Mouse (Mus musculus): Measurements from ENCODE around the gene Lce6a.
A peak's percentile ranks its signal among the peaks of the same experiment; 100 is the strongest.

Gene Lce6a

DNA sequence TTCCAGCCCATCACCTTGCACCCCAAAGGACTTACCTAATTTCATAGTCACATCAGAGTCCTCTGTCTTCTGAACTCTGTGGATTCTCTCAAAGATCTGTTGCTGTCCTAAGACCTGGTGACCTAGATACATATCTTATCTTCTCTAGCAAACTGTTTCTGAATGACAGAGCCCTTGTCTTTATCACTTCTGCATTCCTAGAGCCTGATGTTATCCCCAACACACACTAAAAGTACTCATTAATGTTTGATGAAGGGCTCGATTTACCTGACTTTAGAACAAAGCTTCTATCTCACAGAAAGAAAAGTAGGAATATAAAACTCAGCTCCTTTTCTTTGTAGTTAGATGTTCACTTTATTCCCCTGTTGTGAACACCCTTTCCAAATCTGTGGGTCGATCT lies at the start of gene Lce6a:
TSS of gene Lce6a (minus strand) at position 101 of the 400 bp plus-strand sequence.
- no peak for DNase-seq

DNA sequence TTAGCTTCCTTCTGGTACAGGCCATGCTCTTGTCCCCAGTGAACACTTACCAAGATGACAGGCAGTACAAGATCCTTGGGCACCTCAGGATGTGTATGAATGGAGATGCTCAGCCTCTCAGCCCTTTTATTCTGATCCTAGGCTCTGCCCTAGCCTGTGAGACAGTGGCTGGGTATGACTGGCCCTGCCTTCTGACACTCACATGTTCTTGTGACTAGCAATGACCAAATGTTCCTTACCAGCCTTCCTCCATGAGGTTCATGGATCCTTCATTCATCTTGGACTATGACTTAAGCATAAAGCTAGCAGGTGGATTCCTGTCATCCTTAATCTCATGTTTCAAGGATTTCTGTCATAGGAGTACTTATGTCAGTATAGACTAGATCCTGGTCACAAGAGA lies 48.8 kb upstream of the Lce6a start, which contains the start of gene Lce1a2:
TSS of gene Lce1a2 (minus strand) at position 101 of the 400 bp plus-strand sequence.
- no peak for DNase-seq

DNA sequence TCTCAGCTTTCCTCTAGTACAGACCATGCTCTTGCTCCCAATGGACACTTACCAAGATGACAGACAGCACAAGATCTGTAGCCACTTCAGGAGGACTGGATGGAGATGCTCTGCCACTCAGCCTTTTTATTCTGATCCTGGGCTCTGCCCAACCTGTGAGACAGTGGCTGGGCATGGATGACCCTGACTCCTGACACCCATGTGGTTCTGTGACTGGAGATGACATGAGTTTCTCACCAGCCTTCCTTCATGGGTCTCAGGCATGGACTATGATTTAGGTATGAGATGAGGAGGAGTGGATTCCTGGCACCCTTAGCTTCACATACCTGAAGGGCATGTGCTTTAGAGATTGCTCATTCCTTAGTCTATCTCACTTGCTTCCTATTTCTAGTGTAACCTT lies 35.4 kb upstream of the Lce6a start, which contains the start of gene Lce1b:
TSS of gene Lce1b (minus strand) at position 101 of the 400 bp plus-strand sequence.
- no peak for DNase-seq

DNA sequence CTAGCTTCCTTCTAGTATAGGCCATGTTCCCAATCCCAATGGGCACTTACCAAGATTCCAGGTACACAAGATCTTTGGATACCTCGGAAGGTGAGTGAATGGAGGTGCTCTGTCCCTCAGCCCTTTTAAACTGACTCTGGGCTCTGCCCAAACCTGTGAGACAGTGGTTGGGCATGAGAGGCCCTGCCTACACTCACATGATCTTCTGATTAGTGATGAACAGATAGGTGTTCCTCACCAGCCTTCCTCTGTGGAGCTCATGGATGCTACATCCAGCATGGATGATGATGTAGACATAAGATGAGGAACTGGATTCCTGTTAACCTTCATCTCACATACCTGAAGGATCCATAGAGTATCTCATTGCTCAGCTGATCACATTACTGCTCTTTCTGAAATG lies 26.7 kb upstream of the Lce6a start, which contains the start of gene Lce1a1:
TSS of gene Lce1a1 (minus strand) at position 101 of the 400 bp plus-strand sequence.
- no peak for DNase-seq

DNA sequence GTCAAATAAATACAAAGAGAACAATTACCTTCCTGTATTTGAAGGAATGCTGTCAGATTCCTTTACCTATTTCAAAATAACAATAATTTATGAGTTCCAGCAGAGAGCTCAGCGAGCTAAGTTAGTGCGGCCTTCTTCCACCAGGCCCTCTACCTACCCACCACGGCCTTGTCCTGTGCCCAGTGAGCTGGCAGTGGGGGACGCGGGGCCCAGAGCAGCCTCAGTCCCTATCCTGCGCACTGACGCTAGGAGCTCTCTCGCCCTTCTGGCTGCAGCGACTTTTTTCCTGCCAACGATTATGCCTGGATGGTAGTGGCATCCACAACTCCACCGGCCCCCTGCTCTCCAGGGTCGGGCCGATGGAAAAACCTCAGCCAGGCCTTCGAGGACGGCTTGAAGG lies 18.4 kb upstream of the Lce6a start:
- no peak for DNase-seq

DNA sequence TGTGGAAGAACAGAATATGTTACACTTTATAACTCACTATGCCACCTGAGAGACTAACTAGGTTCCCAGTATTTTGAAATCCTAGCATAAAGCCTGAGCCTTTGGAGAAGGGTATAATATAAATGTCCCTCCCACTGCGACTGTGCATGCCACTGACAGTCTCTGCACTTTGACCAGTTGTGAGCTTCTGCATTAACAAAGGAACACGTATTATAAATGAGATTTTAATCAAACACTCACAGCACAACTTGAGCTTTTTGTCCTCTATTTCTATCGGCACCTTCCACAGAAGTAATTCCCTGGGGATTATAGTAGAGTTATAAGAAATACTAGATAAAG lies 17.2 kb upstream of the Lce6a start:
- DNase-seq = no peak

DNA sequence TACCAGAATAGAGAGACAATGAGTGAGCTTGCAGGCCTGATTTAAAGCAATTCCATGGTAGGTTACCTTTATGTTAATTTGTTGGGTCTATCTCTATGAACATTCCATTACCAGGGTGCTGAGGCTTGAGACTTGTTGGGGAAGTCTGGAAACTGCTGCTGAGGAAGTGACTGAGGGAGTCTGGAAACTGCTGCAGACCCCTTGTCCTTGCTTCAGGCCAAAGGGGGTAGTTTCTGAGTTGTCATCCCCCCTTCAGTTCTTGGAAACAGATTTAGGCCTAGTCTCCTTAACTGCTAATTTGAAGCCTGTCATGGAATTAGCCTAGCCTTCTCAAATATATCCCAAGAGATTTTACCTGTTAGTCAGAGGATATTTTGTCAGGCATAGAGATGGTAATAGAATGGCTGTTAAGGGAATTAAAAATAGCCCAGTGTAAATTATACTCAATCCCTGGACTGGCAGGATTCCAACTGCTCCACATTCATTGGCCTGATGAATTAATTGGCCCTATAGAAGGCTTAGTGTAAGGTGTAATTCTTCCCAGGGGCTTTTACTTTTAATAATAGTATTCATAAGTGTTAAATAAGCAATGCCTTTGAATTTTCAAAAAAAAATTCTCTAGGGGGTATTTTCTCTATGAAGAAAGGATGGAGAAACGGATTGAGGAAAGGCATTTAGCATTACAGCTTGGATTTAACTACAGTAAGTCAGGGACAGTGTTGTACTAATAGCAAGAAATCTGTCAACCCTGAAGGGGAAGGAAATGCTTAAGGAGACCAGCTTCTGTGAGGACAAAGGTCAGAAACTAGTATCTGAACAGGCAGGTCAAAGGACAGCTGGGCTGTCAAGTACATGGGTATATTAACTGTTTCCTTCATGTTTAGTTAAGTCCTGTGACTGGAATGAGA lies 16.5 kb upstream of the Lce6a start:
- no peak for DNase-seq

DNA sequence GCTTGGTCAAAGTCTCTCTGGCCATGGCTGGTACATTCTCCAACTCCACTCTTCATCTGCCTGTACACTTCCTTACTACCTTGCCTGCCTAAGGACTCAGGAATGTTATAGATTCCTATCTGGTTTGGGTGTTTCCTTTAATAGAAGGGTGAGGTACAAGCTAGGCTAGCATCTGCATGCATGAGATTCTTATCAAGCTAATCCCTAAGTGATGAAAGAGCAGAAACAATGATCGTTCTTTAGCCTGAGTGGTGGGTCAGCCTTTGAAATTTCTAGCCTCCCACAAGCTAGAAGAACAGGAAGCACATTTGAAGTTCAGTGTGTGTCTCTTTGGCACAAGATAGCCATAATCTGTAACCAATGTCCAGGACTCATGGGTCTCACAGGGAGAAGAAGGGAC lies 11.7 kb downstream of the Lce6a start:
- no peak for DNase-seq

DNA sequence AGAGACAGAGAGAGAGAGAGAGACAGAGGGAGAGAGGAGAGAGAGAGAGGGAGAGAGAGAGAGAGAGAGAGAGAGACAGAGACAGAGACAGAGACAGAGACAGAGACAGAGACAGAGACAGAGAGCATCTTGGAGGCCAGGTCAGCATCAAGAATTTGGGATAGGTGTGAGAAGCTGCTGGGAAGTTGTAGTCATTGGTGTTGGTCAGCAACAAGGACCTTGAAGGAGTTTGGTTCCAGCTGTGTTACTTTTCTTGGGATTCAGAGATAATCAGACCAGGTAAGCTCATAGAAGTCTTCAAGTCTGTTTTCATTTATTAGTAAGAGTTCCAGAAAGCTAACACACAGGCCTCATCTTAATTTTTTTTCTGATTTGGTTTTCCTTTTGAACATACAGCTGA lies 14.1 kb downstream of the Lce6a start, which contains the start of gene 2210017I01Rik:
TSS of gene 2210017I01Rik (minus strand) at position 101 of the 400 bp plus-strand sequence.
- no peak for DNase-seq

DNA sequence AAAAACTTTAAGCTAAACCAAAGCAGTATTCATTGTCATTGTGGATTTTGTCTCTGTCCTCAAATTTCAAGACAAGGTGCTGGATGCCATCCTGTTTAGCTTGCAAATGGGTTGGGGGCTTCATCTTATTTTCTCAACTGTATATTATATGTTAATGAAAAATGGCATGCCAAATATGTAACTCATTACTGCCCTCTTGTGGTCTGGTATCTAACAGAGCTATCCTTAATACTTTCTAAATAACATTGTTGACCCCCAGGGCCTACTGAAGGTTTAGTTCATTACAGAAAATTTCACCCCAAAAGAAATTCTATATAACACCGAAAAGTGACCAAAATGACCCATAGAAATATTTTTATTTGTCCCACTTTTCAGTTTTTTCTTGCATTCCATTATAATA lies 19.3 kb downstream of the Lce6a start:
- DNase-seq = peak; percentile 12

DNA sequence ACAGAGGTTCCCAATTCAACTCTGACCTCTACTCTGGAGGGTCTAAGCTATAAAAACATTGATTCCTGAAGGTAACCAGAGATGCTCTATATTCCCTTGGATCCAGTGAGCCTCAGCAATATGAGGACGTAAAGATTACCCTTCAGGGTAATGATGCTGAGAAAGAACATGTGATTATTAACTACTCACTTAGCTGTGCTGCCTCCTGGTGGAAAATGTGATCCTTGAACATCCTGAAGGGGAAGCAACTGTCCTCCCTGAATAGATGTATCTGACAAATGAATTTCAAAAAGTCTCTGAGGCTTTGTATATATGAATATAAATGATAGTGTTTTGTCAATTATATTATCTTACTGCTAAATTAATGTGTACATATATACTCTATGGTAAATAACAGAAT lies 21.0 kb downstream of the Lce6a start:
- no peak for DNase-seq

DNA sequence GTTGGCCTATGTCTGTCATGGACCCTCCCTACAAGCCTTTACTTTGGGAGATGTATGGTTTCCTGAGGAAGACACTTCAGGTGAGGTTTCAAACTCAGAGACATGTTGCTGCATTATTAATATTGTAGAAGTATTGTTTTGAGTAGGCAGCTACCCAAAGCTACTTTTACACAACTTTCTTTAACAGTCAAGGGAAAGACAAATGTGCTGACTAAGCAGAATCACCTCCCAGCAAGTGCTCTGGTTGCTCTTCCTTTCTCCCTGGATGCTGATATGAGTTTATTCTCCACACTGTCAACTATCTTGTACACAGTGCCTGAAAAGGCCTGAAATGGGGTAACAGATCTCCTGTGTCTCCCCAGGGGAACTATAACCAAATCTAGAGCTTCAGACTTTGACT lies 21.5 kb downstream of the Lce6a start:
- DNase-seq = no peak

DNA sequence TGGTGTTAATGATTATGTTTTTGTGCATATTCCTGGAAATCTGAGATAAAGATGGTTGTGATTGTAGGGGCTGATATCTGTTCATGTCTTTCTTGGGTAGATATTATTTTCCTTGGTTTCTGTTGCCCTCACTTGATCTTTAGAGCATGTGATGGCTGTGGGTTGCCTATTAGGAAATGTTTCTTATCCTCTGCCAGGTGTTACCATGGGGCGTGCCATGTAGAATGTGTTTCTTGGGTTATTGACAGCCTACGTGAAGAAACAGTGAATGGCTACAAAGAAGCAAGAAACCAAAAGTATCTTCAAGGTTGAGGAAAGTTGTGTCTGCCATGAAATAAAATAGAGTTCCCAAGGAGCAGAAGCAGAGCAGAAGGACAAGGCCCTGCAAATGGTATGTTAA lies 23.0 kb downstream of the Lce6a start:
- no peak for DNase-seq

DNA sequence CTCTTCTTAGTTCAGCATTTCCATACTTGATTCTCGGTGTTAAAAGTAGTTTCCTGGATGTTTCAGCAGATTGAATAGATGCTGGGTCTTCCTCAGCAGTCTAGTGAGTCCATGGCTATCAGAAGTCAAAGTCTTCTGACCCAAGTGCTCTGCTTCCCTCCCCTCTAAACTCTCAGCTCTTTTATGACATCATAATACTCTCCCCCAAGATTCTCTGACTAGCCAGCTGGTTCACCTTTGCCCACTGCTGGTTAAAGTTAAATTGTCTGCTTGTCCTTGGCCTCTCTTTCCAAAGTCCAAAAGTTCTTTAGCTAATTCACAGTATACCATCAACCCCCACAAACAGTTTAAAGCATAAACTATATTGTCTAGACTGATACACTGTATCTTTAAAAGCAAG lies 32.6 kb downstream of the Lce6a start, which contains the start of gene Smcp:
TSS of gene Smcp (minus strand) at position 140 of the 400 bp plus-strand sequence.
- no peak for DNase-seq

DNA sequence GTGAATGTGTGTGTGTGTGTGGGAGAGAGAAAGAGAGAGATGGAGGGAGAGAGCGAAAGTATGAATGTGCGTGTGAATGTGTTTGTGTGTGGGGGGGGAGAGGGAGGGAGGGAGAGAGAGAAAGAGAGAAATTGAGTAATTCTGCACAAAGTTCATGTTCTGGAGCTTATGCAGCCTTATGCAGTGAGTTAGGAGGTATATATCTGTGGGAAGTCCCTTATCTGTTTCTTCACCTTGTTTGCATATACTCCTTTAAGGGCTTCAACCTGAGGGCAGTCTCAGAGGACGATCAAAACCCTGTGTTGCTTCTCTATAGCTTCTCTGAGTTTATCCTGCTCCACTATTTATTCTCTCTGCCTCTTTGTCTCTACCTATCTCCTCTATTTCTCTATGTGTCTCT lies 34.3 kb downstream of the Lce6a start:
- DNase-seq = no peak

DNA sequence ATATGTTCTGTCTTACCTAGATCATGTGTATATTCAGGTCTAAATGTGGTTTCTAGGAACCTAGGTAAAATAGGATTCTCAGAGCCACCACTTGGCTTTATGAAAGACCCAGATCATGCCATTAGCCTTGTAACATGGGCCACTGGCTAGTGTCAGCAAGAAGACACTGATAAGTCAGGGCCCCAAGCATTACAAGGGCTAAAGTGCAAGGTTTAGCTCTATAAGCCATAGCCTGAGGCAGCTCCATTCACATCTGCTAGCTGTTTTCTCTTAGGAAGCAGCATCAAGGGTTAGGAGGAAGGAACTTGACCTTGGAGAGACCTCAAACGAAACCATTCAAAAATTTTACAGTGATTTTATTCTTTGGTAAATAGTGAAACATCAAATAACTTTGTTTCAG lies 36.4 kb downstream of the Lce6a start:
- no peak for DNase-seq

DNA sequence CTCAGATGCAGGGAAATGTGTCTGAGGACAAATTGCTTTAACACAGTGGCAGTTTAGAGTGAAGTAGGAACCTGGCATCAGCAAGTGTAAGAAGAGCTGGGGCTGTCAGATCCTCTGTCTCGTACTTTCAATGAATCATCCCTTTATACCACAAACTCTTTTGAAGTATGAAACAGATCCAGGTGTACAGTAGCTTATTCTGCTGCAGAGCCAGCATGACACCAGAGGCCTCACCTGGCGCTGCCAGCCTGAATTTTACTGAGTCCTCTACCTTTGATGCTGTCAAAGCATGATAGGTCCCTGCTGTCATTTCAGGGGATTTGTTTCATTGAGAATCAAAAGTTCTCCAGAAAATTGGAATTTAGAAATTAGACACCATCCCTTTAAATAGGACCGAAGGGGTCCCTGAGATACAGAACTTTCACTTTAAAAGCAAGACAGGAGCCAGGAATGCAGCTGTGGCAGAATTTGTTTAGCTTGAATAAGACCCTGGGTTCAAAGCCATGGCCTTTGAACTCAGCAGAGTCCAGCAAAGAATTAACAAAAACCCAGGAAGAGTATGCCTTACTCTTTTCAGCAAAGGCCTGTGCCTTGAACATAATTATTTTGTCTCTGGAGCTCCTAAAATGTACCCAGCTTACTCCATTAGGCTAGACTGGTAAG lies 38.2 kb downstream of the Lce6a start:
- DNase-seq = no peak

DNA sequence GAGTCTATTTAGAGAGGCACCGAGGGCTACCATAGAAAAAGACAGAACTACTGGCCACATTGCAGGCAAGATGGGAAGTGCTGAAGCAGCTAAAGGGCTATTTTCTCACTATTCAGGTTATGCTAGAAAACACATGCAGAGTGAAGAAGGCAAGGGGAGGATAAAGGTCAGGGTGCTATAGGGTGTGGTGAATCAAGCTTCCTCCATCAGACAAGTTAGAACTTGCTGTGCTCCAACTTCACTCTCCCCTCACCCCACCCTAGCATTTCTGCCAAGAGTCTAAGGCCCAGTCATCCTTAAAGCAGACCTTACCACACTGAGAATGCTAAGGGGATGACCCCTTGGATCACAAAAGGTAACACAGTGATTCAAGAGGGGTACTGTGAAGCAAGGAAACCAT lies 42.0 kb downstream of the Lce6a start:
- no peak for DNase-seq

DNA sequence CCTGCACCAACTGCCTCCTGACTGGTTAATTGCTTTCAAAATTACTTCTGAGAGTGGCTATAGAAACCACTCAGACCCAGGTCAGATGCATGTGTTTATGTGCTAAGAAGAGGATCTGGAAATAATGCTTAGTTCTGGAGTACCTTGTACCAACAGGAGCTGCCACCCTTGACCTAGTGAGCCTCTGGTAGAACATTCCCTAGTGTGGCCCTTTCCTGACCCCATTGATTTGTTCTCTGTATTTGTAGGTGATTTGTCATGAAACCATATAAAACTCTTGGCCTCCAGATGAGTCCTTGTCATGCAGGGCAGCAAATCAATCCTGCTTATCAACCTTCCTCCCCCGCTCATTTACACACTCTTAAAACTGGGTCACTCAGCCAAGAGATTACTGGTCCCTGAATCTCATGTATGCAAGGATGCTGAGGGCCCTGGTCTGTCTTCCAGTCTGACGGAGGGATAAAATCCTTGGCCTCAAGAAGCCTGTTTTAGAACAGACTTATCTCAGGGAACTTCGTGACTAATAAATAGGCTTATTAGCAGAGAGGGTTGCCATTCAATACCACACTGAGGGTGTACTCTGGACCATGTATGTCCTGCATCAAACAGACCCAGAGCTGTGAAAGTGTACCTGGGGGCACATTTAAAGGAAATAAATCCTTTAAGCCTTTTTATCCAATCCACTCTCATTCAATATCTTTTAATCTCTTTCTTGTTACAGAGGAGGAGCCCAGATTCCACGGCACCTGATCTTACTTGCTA lies 42.6 kb downstream of the Lce6a start:
- DNase-seq = peak; percentile 17

DNA sequence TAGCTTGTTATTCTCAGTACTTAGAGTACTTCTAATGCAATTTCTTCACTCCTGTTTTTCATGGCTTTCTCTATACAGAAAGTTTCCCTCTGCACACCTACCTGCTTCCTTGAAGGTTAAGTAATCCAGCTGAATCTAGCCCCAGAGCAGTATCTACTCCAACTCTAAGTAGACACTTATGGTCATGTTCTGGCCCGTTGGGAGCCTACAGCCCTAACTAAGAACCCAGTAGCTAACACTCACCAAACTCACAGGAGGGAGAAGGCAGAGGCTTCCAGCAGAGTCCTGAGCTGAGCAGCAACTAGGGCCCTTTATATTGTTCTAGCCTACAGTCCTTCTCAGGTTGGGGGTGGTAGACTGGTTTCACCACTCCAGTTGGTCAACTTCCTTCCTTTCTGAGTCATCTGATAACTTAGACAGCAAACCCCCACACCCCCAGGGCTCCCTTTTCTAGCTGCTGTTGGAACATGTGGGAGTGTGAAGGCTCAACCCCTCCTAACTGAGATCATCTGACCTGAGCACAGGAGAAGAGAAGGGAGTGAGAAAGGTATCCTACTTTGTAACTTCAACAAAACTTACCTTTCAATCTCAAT lies 47.9 kb downstream of the Lce6a start, which contains the start of gene Ivl:
TSS of gene Ivl (minus strand) at position 287 of the 593 bp plus-strand sequence.
- DNase-seq = no peak

DNA sequence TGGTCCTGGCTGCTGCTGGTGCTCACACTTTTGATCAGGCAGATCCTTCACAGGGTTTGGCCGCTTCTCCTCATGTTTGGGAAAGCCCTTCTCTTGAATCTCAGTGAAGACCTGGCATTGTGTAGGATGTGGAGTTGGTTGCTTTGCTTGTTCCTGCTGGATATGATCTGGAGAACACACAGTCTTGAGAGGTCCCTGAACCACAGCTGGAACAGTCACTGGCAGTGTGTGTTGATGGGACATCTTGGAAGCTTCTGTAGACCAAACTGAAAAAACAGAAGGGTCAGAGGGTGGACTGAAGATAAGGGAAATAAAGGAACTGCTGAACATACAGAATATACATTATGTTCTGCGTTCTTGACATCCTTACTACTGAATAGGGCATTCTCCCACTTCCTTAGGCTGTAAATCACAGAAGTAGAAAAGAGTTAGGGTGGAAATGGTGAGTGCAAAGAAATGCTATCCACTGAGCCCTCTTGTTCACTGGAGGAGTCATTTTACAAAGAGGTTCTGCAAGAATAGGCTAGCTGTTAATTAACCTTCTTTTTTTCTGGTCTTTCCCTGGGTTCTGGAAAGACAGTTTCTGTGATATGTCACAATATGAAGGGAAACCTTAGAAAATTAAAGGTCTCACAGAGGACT lies 48.8 kb downstream of the Lce6a start:
- DNase-seq = no peak
